Mouse (Mus musculus): ENCODE data around the gene Mospd3. TPM values are rescaled to one million over a fixed set of nuclear protein-coding genes. Genes with fewer than 3 reads are reported as not detected.

The Mospd3 gene
- total and polyA plus RNA-seq, 3 experiments = 45.4 to 211 (median 54.1) TPM

DNA sequence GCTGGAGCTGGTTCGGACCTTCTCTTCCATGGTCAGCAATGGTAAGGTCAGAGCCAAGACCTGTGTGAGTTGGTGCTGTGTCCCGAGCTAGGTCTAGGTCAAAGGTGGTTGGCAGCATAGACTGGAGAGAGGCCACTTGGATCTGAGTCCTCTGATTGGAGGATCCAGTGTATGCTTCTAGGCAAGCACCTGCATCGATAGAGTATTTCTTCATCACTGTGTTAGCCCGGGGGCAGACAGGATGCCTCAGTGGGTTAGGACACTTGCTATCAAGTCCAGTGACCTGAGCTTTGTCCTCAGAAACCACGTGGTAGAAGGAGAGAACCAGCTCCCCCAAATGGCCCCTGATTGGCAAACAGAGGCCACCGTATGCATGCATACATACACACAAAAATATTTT is 20.6 kb downstream of the Mospd3 start:
- peak; percentile 45 for DNase-seq

- peak; percentile 67 for DNase-seq
Observed at GRCm38 (mm10) chr5:137574470-137574901, 26.4 kb downstream of the Mospd3 start.

- no peak for DNase-seq
Observed at GRCm38 (mm10) chr5:137570691-137571586, 29.9 kb downstream of the Mospd3 start.

DNA sequence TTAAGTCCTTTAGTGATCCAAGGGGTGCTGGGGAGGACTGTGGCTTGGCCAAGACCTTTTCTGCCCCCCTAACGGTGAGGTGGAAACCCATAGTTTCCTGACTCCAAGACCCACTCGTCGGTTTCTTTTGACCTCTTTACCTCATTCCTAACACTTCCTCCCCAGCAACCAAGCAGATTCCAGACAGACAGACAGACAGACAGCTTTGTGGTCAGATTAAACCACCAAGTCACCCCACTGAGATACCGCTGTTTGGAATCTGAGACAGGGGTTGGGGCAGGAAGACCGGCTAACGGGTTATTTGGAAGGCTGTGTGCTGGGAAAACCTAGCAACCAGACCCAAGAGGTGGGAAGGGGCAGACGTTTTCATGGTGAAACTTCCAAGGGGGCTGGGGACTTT is 30.7 kb downstream of the Mospd3 start:
- no peak for DNase-seq

DNA sequence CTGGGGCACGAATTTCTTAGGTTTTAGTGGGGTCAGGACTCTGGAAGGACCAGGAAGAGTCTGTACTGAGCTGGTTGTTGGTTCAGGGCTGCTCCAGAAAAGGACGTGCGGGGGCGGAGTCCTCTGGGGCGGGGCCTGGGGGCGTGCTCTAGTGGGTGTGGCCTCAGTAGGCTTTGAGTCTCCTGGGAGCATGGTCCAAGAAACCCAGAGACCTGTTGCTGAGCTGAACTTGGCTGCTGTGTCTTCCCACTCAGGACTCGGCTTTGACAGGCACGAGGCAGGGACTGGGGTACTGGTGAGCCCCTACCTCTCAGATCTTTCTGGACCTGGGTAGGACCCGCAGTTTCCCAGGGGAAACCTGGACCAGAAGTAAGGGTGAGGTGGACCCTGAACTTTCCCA is 31.2 kb downstream of the Mospd3 start, which contains the start of gene Tfr2:
Gene Tfr2, plus strand, starts transcription at position 176 of the 400 bp plus-strand sequence.
- DNase-seq = peak; percentile 77

GRCm38 (mm10) chr5:137569031-137569430 is 31.8 kb downstream of the Mospd3 start:
- no peak for DNase-seq

DNA sequence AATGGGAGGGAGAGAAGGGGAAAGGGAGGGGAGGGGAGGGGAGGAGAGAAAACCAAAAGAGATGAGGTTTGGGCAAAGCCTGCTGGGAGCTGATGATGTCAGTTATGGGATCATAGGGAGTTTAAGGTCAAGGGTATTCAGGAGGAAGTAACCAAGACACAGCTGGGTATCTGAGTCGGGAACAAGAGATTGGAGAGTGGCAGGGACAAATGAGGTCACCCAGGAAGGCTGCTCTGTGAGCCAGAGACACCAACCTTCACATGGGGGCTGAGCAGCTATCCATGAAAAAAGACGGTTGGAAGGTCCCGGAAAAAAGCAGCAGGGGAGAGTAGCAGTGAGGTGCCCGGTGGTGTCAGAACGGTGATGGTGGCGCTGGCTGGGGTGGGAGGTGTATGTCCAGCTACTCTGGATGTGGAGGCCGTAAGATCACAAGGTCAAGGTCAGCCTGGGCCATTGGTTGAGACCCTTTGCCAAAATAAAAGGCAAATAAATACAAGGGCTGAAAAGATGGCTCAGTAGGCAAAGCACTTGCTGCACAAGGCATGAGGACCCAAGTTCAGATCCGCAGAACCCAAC is 32.5 kb downstream of the Mospd3 start:
- DNase-seq = peak; percentile 50

GRCm38 (mm10) chr5:137566416-137566815 is 34.4 kb downstream of the Mospd3 start:
- DNase-seq = no peak

DNA sequence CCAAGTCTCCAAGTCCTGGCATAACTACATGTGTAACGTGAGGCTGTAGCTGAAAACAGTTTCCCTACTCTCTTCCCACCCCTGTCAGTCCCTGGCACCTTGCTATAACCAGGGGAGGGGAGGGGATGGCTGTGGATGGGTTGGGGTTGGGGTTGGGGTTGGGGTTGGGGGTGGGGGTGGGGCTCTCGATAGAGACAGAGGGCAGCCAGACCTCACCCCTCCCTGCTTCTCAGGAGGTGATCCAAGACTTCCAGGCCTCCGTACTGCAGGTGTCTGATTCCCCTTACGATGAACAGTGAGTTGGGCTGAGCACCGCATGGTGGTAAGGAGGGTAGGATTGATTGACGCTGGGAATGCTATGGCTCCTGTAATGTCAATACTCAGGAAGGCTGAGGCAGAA is 35.1 kb downstream of the Mospd3 start:
- DNase-seq = no peak

GRCm38 (mm10) chr5:137562965-137563364 is 37.9 kb downstream of the Mospd3 start:
- DNase-seq = no peak

GRCm38 (mm10) chr5:137561556-137561955 is 39.3 kb downstream of the Mospd3 start:
- no peak for DNase-seq

DNA sequence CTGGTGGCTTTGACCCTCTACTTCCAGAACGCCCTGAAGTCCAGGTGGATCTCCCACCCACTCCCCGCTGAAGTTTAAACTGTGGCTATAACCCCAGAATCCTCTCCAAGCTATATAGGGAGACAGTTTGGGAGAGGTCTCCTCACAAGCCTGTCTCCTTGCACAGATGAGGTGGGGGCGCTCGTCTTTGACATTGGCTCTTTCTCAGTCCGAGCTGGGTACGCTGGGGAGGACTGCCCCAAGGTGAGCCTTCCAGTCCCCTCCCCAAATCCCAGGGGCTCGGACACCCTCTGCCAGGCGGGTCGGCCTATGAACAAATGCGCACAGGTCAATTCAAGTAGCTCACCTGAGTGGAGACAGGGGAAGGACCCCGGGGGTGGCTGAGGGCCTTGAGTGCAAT is 47.0 kb downstream of the Mospd3 start:
- DNase-seq = no peak

- DNase-seq = peak; percentile 82
Observed at GRCm38 (mm10) chr5:137553411-137553837, 47.4 kb downstream of the Mospd3 start, which contains the start of gene Actl6b. Gene Actl6b (plus strand): TSS chr5:137553517.

GRCm38 (mm10) chr5:137553000-137553399 is 47.9 kb downstream of the Mospd3 start:
- DNase-seq = no peak

DNA sequence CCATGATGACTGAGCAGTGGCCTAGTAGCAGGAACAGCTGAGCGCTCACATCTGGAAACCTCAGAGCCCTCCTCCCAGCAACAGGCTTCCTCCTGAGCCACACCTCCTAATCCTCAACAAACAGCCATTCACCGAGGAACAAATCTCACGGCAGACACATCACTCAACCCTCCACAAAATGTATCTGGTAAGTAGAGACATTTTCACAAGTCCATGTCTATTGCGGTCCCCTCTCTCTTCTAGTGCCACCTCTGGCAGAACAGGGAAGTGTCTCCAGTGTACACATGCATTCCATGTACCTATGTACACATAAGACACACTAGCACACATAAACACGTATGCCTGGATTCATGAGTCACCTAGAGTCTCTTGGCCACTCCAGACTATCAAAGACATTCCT is 49.7 kb downstream of the Mospd3 start:
- no peak for DNase-seq

DNA sequence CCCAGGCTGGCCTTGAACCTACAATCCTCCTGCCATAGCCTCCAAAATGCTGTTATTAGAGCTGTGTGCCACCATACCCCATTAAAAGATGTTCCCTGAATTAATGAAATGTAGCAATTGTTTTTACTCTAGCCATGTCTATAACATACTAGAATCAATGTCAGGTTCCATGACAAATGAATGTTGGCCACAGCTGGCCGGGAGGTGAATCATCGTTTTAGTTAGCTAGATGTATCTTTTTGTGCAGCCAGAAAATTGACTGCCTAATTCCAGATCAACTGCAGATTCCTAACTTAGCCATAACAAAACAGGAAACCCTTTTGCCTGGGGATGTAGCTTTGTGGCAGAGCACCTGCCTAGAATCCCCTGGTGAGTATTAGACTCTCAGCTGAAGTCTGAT is 51.0 kb downstream of the Mospd3 start:
- DNase-seq = no peak

Other genes starting within 250 kb of the Mospd3 start
- gene Zan, start 124.0 kb downstream of the Mospd3 start, total RNA-seq (2021) = not detected
- gene Zan, start 124.0 kb downstream of the Mospd3 start, polyA plus RNA-seq (2012; rRNA removed) = 0.01 TPM in 2 replicates
- 10 to 100 TPM; 23.0 to 31.7 TPM for gene Pop7, start 98.5 kb downstream of the Mospd3 start, total RNA-seq (2021)
- 46.9 and 48.7 TPM in 2 replicates for gene Pop7, start 98.5 kb downstream of the Mospd3 start, polyA plus RNA-seq (2012; rRNA removed)
- 10 to 100 TPM; 25.4 to 31.0 TPM for gene Gigyf1, start 82.5 kb downstream of the Mospd3 start, total RNA-seq (2021)
- 37.1 and 38.0 TPM in 2 replicates for gene Gigyf1, start 82.5 kb downstream of the Mospd3 start, polyA plus RNA-seq (2012; rRNA removed)
- gene Epo, start 67.8 kb downstream of the Mospd3 start, total RNA-seq (2021) = not detected
- gene Epo, start 67.8 kb downstream of the Mospd3 start, polyA plus RNA-seq (2012; rRNA removed) = not detected in 2 replicates
- gene Gnb2, start 67.5 kb downstream of the Mospd3 start, total RNA-seq (2021) = 100 to 1,000 TPM; 553 to 611 TPM
- gene Gnb2, start 67.5 kb downstream of the Mospd3 start, polyA plus RNA-seq (2012; rRNA removed) = 1,578 and 1,712 TPM in 2 replicates
- 1 to 10 TPM; 2.8 to 5.2 TPM for gene Actl6b, start 47.5 kb downstream of the Mospd3 start, total RNA-seq (2021)
- 6.0 and 10.0 TPM in 2 replicates for gene Actl6b, start 47.5 kb downstream of the Mospd3 start, polyA plus RNA-seq (2012; rRNA removed)
- gene Tfr2, start 31.2 kb downstream of the Mospd3 start, total RNA-seq (2021) = 1 to 10 TPM; 1.1 to 1.9 TPM
- gene Tfr2, start 31.2 kb downstream of the Mospd3 start, polyA plus RNA-seq (2012; rRNA removed) = 1.9 and 2.4 TPM in 2 replicates
- gene Pcolce, start 12.7 kb upstream of the Mospd3 start, total RNA-seq (2021) = 1,000 to 10,000 TPM; 1,014 to 1,197 TPM
- gene Pcolce, start 12.7 kb upstream of the Mospd3 start, polyA plus RNA-seq (2012; rRNA removed) = 1,453 and 1,846 TPM in 2 replicates
- gene Fbxo24, start 27.9 kb upstream of the Mospd3 start, total RNA-seq (2021) = 1 to 10 TPM in 1 of 2 experiments, under 1 TPM in 1; 0.89 to 2.6 TPM
- 2.5 and 3.3 TPM in 2 replicates for gene Fbxo24, start 27.9 kb upstream of the Mospd3 start, polyA plus RNA-seq (2012; rRNA removed)
- 10 to 100 TPM; 27.9 to 31.7 TPM for gene Lrch4, start 28.1 kb upstream of the Mospd3 start, total RNA-seq (2021)
- 36.7 and 52.7 TPM in 2 replicates for gene Lrch4, start 28.1 kb upstream of the Mospd3 start, polyA plus RNA-seq (2012; rRNA removed)
- 1 to 10 TPM; 6.4 to 7.4 TPM for gene Gm20605, start 28.1 kb upstream of the Mospd3 start, total RNA-seq (2021)
- gene Gm20605, start 28.1 kb upstream of the Mospd3 start, polyA plus RNA-seq (2012; rRNA removed) = 30.4 and 31.4 TPM in 2 replicates
- 10 to 100 TPM in 1 of 2 experiments, 1 to 10 TPM in 1; 3.0 to 14.8 TPM for gene Sap25, start 40.3 kb upstream of the Mospd3 start, total RNA-seq (2021)
- gene Sap25, start 40.3 kb upstream of the Mospd3 start, polyA plus RNA-seq (2012; rRNA removed) = 81.3 and 84.6 TPM in 2 replicates
- gene Irs3, start 44.7 kb upstream of the Mospd3 start, total RNA-seq (2021) = 10 to 100 TPM in 1 of 2 experiments, 1 to 10 TPM in 1; 9.6 to 14.2 TPM
- 18.9 and 32.8 TPM in 2 replicates for gene Irs3, start 44.7 kb upstream of the Mospd3 start, polyA plus RNA-seq (2012; rRNA removed)
- 10 to 100 TPM; 29.2 to 37.6 TPM for gene Agfg2, start 83.7 kb upstream of the Mospd3 start, total RNA-seq (2021)
- gene Agfg2, start 83.7 kb upstream of the Mospd3 start, polyA plus RNA-seq (2012; rRNA removed) = 73.7 and 85.2 TPM in 2 replicates
- 1 to 10 TPM; 2.2 to 6.0 TPM for gene Nyap1, start 140.5 kb upstream of the Mospd3 start, total RNA-seq (2021)
- gene Nyap1, start 140.5 kb upstream of the Mospd3 start, polyA plus RNA-seq (2012; rRNA removed) = 7.3 and 8.9 TPM in 2 replicates
- 10 to 100 TPM; 82.9 to 89.9 TPM for gene Tsc22d4, start 144.7 kb upstream of the Mospd3 start, total RNA-seq (2021)
- 123 and 136 TPM in 2 replicates for gene Tsc22d4, start 144.7 kb upstream of the Mospd3 start, polyA plus RNA-seq (2012; rRNA removed)
- 10 to 100 TPM; 16.1 to 40.1 TPM for gene Ppp1r35, start 177.8 kb upstream of the Mospd3 start, total RNA-seq (2021)
- 61.5 and 83.6 TPM in 2 replicates for gene Ppp1r35, start 177.8 kb upstream of the Mospd3 start, polyA plus RNA-seq (2012; rRNA removed)
- 10 to 100 TPM; 43.9 to 46.4 TPM for gene Mepce, start 186.6 kb upstream of the Mospd3 start, total RNA-seq (2021)
- gene Mepce, start 186.6 kb upstream of the Mospd3 start, polyA plus RNA-seq (2012; rRNA removed) = 29.9 and 35.4 TPM in 2 replicates
- 1 to 10 TPM; 2.0 to 2.2 TPM for gene Zcwpw1, start 186.7 kb upstream of the Mospd3 start, total RNA-seq (2021)
- gene Zcwpw1, start 186.7 kb upstream of the Mospd3 start, polyA plus RNA-seq (2012; rRNA removed) = 0.38 and 0.56 TPM in 2 replicates
- gene Pilra, start 235.2 kb upstream of the Mospd3 start, total RNA-seq (2021) = 1 to 10 TPM; 1.8 to 4.7 TPM
- gene Pilra, start 235.2 kb upstream of the Mospd3 start, polyA plus RNA-seq (2012; rRNA removed) = 2.0 and 2.5 TPM in 2 replicates